Mouse (Mus musculus): Measurements from ENCODE around the gene Tcp11.

DNA sequence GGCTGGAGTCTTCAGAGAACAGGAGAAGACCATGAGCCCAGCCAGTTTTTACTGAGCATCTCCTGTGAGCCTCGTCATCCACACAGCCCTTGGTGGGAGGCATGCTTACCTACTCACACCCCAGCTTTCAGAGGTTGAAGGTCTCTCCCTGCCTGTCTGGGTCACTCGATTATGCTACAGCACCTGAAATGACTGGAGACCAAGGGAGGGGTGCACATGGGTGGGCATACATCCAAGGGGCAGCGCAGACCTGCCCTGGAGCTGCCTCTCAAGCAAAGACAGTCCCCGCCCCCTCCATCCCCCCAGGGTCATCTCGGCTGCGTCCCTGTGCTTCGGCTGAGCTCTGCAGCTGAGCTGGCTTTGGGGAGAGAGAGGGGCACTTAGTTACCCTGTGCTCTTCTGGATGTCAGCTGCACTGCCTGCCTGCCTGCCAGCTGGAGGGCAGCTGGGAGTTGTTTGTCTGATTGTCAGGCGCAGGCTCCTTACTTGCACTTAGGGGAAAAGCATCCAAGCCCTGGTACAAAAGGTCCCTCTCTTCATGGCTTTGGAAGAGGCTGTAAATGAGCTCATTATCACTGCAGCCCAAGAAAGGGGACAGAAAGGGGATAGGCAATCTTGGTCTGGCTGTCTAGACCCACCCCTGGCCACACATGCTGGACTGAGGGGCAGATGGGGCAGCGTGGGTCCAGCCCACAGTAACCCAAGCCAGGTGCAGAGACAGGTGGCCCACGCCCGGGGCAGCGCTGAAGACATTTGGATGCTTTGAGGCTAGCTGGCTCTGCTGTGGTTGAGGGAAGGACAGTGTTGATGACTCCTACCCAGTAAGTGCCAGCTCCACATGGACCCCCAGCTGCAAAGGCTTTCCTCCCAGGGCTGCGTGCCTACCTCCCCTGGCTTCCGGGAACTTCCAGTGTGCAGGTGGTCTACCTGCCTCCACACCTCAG lies 43.4 kb downstream of the Tcp11 start:
- TF ChIP-seq POLR2A (IDR thresholded peaks at IDR 0.05; ENCODE audit: borderline replicate concordance, extremely low read depth, insufficient read depth, insufficient read length, poor library complexity, severe bottlenecking): no peak
- no peak for TF ChIP-seq CTCF (IDR thresholded peaks at IDR 0.05; ENCODE audit: borderline replicate concordance, extremely low read depth, insufficient read depth, insufficient read length)

Measured in brain, embryonic 14.5 days (tissue).